Mouse (Mus musculus) thymus, adult 2 months (tissue): ENCODE measurements around the gene C1galt1. TPM values are rescaled to one million over a fixed set of nuclear protein-coding genes. Genes with fewer than 3 reads are reported as not detected.
A peak's percentile ranks its signal among the peaks of the same experiment; 100 is the strongest.

ENCODE experiments used
- DNase-seq: peaks from one replicate; pipeline ENCODE4 v3.0.0; 2021
- H3K27ac ChIP-seq: fragments of 200-500 bp; 2 replicates; pipeline ENCODE4 v1.5.1; 2012; ENCODE audit warnings: low read length, control low read depth; ENCODE audit not compliant: control insufficient read depth, insufficient read depth
- H3K27me3 ChIP-seq: fragments of 200-500 bp; 2 replicates; pipeline ENCODE4 v1.6.1; 2012; ENCODE audit warnings: mild to moderate bottlenecking, low read length, moderate library complexity, mixed read lengths; ENCODE audit not compliant: control insufficient read depth, insufficient read depth
- H3K36me3 ChIP-seq: fragments of 200-500 bp; 2 replicates; pipeline ENCODE4 v1.6.1; 2012; ENCODE audit warnings: mild to moderate bottlenecking, low read length, moderate library complexity; ENCODE audit not compliant: control insufficient read depth, insufficient read depth
- H3K4me1 ChIP-seq: fragments of 200-500 bp; replicated peaks from 2 replicates; pipeline ENCODE4 v1.6.1; 2012; ENCODE audit warnings: low read length; ENCODE audit not compliant: control insufficient read depth, insufficient read depth
- H3K4me3 ChIP-seq: fragments of 200-500 bp; 2 replicates; pipeline ENCODE4 v1.5.1; 2012; ENCODE audit warnings: mild to moderate bottlenecking, low read length, control low read depth, moderate library complexity; ENCODE audit not compliant: control insufficient read depth, insufficient read depth
- CTCF ChIP-seq: fragments of 200-500 bp; IDR thresholded peaks from 2 replicates; pipeline ENCODE4 v1.5.1; 2012; ENCODE audit warnings: mild to moderate bottlenecking, control low read depth, low read length, moderate library complexity, borderline replicate concordance; ENCODE audit not compliant: control insufficient read depth, poor library complexity, insufficient read depth; ENCODE audit errors: extremely low read depth
- POLR2A ChIP-seq: fragments of 200-500 bp; IDR thresholded peaks from 2 replicates; pipeline ENCODE4 v1.6.1; 2012; ENCODE audit warnings: mild to moderate bottlenecking, low read length, control low read depth, moderate library complexity; ENCODE audit not compliant: control insufficient read depth, poor library complexity, insufficient read depth; ENCODE audit errors: extremely low read depth
- WGBS: fragments of 180-500 bp; shearing (Covaris S2); methylation state at CpG from one replicate; pipeline ENCODE4 v1.1.7; 2018; 5-methylcytosine and 5-hydroxymethylcytosine counted together
- polyA plus RNA-seq: library from polyadenylated mRNA; depleted of rRNA; stranded (reverse); fragments of >200 nt; gene quantifications from 2 replicates; pipeline ENCODE4 v1.2.3, GENCODE M21; 2012

The C1galt1 gene
- polyA plus RNA-seq, 1 experiment = 13.1 TPM

GRCm38 (mm10) chr6:7858586-7858985 is 13.9 kb downstream of the C1galt1 start:
- DNase-seq = no peak
- Histone ChIP-seq H3K27ac (no peak overlapping the region), H3K27me3 (no peaks in the 10 kb centered on the region), H3K36me3 (peaks cover 7% of the 10 kb centered on the region; the same call in 1 of the 2 replicates), H3K4me3 (no peak overlapping the region), H3K4me1 (peaks cover 2% of the 10 kb centered on the region; the same call in 1 of the 2 replicates)
- 93% methylated on average over 5 of the region's 5 CpGs for WGBS
- TF ChIP-seq CTCF (no peak), POLR2A (no peak)

- Histone ChIP-seq H3K27me3 (no peaks in the 10 kb centered on the region), H3K27ac (no peak overlapping the region), H3K4me3 (no peak overlapping the region), H3K4me1 (no peaks in the 10 kb centered on the region; the same call in 1 of the 2 replicates), H3K36me3 (peaks cover 13% of the 10 kb centered on the region; the same call in 1 of the 2 replicates)
- DNase-seq = no peak
- TF ChIP-seq CTCF (no peak), POLR2A (no peak)
- WGBS = 96% methylated on average over 3 of the region's 3 CpGs
Measured at GRCm38 (mm10) chr6:7859161-7859560, 14.5 kb downstream of the C1galt1 start.

GRCm38 (mm10) chr6:7861033-7861432 is 16.4 kb downstream of the C1galt1 start:
- Histone ChIP-seq H3K27ac (no peak overlapping the region), H3K4me3 (no peak overlapping the region), H3K36me3 (peaks cover 21% of the 10 kb centered on the region; the same call in 1 of the 2 replicates), H3K4me1 (no peaks in the 10 kb centered on the region; the same call in 1 of the 2 replicates), H3K27me3 (no peaks in the 10 kb centered on the region)
- WGBS = 74% methylated on average over 3 of the region's 3 CpGs
- no peak for DNase-seq
- TF ChIP-seq POLR2A (no peak), CTCF (no peak)

- no peak for DNase-seq
- TF ChIP-seq CTCF (no peak), POLR2A (no peak)
- 92% methylated on average over 4 of the region's 4 CpGs for WGBS
- H3K36me3 ChIP-seq = peaks cover 28% of the 10 kb centered on the region; the same call in 1 of the 2 replicates
- H3K4me1 ChIP-seq = no peaks in the 10 kb centered on the region
- H3K4me3 ChIP-seq = no peak overlapping the region
- 0 out of 2 replicates have a peak overlapping the region, but pooled peaks have one; percentile 14 for H3K27ac ChIP-seq
- H3K27me3 ChIP-seq = no peaks in the 10 kb centered on the region
Measured at GRCm38 (mm10) chr6:7863354-7863753, 18.7 kb downstream of the C1galt1 start.

DNA sequence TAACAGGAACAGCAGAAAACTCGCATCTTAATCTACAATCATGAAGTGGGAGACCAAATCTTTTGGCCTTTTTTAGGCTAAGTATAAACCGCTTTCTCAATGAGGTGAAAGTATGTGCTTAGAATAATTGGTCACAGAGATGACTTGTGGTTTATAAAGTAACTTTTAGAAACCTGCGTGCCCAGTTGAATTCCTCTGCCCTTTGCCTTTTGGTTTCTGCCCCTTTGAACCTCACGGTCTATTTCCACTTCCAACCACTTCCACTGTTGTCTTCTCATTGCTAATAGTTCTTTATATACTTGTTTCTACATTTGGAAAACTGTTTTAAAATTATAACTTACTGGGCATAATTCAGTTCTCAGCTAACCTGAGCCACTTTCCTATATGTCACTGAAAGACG is 32.2 kb downstream of the C1galt1 start:
- H3K27me3 ChIP-seq = no peaks in the 10 kb centered on the region
- peaks cover 14% of the 10 kb centered on the region for H3K36me3 ChIP-seq
- no peak overlapping the region for H3K4me3 ChIP-seq
- 84% methylated on average over 5 of the region's 5 CpGs for WGBS
- H3K4me1 ChIP-seq = no peaks in the 10 kb centered on the region
- TF ChIP-seq POLR2A (no peak), CTCF (no peak)
- DNase-seq = no peak
- no peak overlapping the region for H3K27ac ChIP-seq

- H3K36me3 ChIP-seq = no peaks in the 10 kb centered on the region
- no peaks in the 10 kb centered on the region for H3K27me3 ChIP-seq
- H3K27ac ChIP-seq = no peak overlapping the region
- H3K4me3 ChIP-seq = no peak overlapping the region
- no peaks in the 10 kb centered on the region for H3K4me1 ChIP-seq
- no peak for DNase-seq
- 76% methylated on average over 1 of the region's 1 CpGs for WGBS
- TF ChIP-seq CTCF = no peak
- no peak for TF ChIP-seq POLR2A
Measured at GRCm38 (mm10) chr6:7881595-7882128, 37.0 kb downstream of the C1galt1 start.
